Mouse (Mus musculus) stomach, embryonic 15.5 days (tissue): ENCODE measurements at regions not wholly inside any gene's neighbourhood (a gene's known extent, or its start where the extent isn't known, plus 50 kb on each side); places are given as distances from the start of the nearest gene placed in this dataset.

ENCODE experiments used
- ATAC-seq: fragments of 200-750 bp; cut with Nextera tagmentation; 2 replicates; pipeline ENCODE4 v1.8.0; 2017; ENCODE audit warnings: low read depth, moderate number of reproducible peaks, moderate TSS enrichment; ENCODE audit not compliant: insufficient read depth, low FRiP score
- H3K27ac ChIP-seq: fragments of 300-500 bp; sonication (generic); 2 replicates; pipeline ENCODE4 v1.5.1; 2015; ENCODE audit warnings: mild to moderate bottlenecking, inconsistent platforms
- H3K27me3 ChIP-seq: fragments of 300-500 bp; sonication (generic); replicated peaks from 2 replicates; pipeline ENCODE4 v1.6.1; 2015; ENCODE audit warnings: inconsistent platforms
- H3K36me3 ChIP-seq: fragments of 300-500 bp; sonication (generic); 2 replicates; pipeline ENCODE4 v1.6.1; 2015; ENCODE audit warnings: inconsistent platforms
- H3K4me1 ChIP-seq: fragments of 300-500 bp; sonication (generic); 2 replicates; pipeline ENCODE4 v1.6.1; 2015; ENCODE audit warnings: inconsistent platforms
- H3K4me2 ChIP-seq: fragments of 300-500 bp; sonication (generic); 2 replicates; pipeline ENCODE4 v1.6.1; 2015; ENCODE audit warnings: mild to moderate bottlenecking, inconsistent platforms
- H3K4me3 ChIP-seq: fragments of 300-500 bp; sonication (generic); replicated peaks from 2 replicates; pipeline ENCODE4 v1.5.1; 2015; ENCODE audit warnings: inconsistent platforms
- H3K9ac ChIP-seq: fragments of 300-500 bp; sonication (generic); 2 replicates; pipeline ENCODE4 v1.6.1; 2015; ENCODE audit warnings: inconsistent platforms
- H3K9me3 ChIP-seq: fragments of 300-500 bp; sonication (generic); 2 replicates; pipeline ENCODE4 v1.6.1; 2016; ENCODE audit warnings: inconsistent platforms
- WGBS: fragments of 180-500 bp; shearing (Covaris S2); methylation state at CpG from one replicate; pipeline ENCODE4 v1.1.7; 2015; 5-methylcytosine and 5-hydroxymethylcytosine counted together

- no peak overlapping the region for H3K9ac ChIP-seq
- ATAC-seq: no peak
- 65% methylated on average over 13 of the region's 13 CpGs for WGBS
These were observed 172.9 kb downstream of the Moxd1 start for GRCm38 (mm10) chr10:24395999-24396784.

GRCm38 (mm10) chr10:24397125-24397524 is 173.8 kb downstream of the Moxd1 start:
- H3K4me1 ChIP-seq: no peaks in the 10 kb centered on the region
- 74% methylated on average over 2 of the region's 2 CpGs for WGBS
- no peaks in the 10 kb centered on the region for H3K27me3 ChIP-seq
- H3K36me3 ChIP-seq: no peaks in the 10 kb centered on the region
- no peak overlapping the region; the same call in 1 of the 2 replicates for H3K27ac ChIP-seq
- H3K4me2 ChIP-seq: no peak overlapping the region
- ATAC-seq: no peak; the same call in 1 of the 2 replicates
- no peak overlapping the region for H3K9ac ChIP-seq
- no peak overlapping the region for H3K4me3 ChIP-seq
- H3K9me3 ChIP-seq: no peaks in the 10 kb centered on the region

More at GRCm38 (mm10) chr10:24395999-24396784, 172.9 kb downstream of the Moxd1 start:
- no peak overlapping the region for H3K4me2 ChIP-seq
- H3K27me3 ChIP-seq: no peaks in the 10 kb centered on the region
- H3K27ac ChIP-seq: no peak overlapping the region
- H3K36me3 ChIP-seq: no peaks in the 10 kb centered on the region
- H3K9me3 ChIP-seq: no peaks in the 10 kb centered on the region
- no peaks in the 10 kb centered on the region for H3K4me1 ChIP-seq
- H3K4me3 ChIP-seq: no peak overlapping the region

GRCm38 (mm10) chr10:24404851-24405250 is 181.5 kb downstream of the Moxd1 start:
- Histone ChIP-seq H3K27ac (no peak overlapping the region), H3K4me3 (no peak overlapping the region), H3K27me3 (no peaks in the 10 kb centered on the region), H3K4me1 (no peaks in the 10 kb centered on the region), H3K36me3 (no peaks in the 10 kb centered on the region), H3K9ac (no peak overlapping the region), H3K9me3 (no peaks in the 10 kb centered on the region), H3K4me2 (no peak overlapping the region)
- no peak for ATAC-seq
- 76% methylated on average over 4 of the region's 4 CpGs for WGBS

GRCm38 (mm10) chr10:24406953-24407352 is 183.6 kb downstream of the Moxd1 start:
- no peaks in the 10 kb centered on the region for H3K4me1 ChIP-seq
- H3K4me3 ChIP-seq: no peak overlapping the region
- no peaks in the 10 kb centered on the region for H3K36me3 ChIP-seq
- no peak overlapping the region for H3K27ac ChIP-seq
- no peak for ATAC-seq
- no peaks in the 10 kb centered on the region for H3K27me3 ChIP-seq
- H3K9ac ChIP-seq: no peak overlapping the region
- no peaks in the 10 kb centered on the region for H3K9me3 ChIP-seq
- H3K4me2 ChIP-seq: no peak overlapping the region
- WGBS: 75% methylated on average over 3 of the region's 3 CpGs

GRCm38 (mm10) chr10:24407411-24408227 is 184.3 kb downstream of the Moxd1 start:
- no peak overlapping the region for H3K4me3 ChIP-seq
- H3K4me1 ChIP-seq: no peaks in the 10 kb centered on the region
- no peaks in the 10 kb centered on the region for H3K9me3 ChIP-seq
- H3K27me3 ChIP-seq: no peaks in the 10 kb centered on the region
- 64% methylated on average over 6 of the region's 6 CpGs for WGBS
- ATAC-seq: no peak
- no peak overlapping the region for H3K9ac ChIP-seq
- H3K4me2 ChIP-seq: no peak overlapping the region
- no peaks in the 10 kb centered on the region for H3K36me3 ChIP-seq
- H3K27ac ChIP-seq: no peak overlapping the region

- H3K27ac ChIP-seq: no peak overlapping the region
- H3K27me3 ChIP-seq: no peaks in the 10 kb centered on the region
- ATAC-seq: no peak
- no peak overlapping the region for H3K9ac ChIP-seq
- no peaks in the 10 kb centered on the region for H3K4me1 ChIP-seq
- no peak overlapping the region for H3K4me2 ChIP-seq
- H3K4me3 ChIP-seq: no peak overlapping the region
- no peaks in the 10 kb centered on the region for H3K9me3 ChIP-seq
- 21% methylated on average over 1 of the region's 1 CpGs for WGBS
- no peaks in the 10 kb centered on the region for H3K36me3 ChIP-seq
These were observed 185.3 kb upstream of the Ccn2 start for GRCm38 (mm10) chr10:24409976-24410375.

- 81% methylated on average over 4 of the region's 4 CpGs for WGBS
- Histone ChIP-seq H3K27me3 (no peaks in the 10 kb centered on the region), H3K27ac (no peak overlapping the region), H3K36me3 (no peaks in the 10 kb centered on the region), H3K9me3 (no peaks in the 10 kb centered on the region), H3K4me3 (no peak overlapping the region), H3K4me1 (no peaks in the 10 kb centered on the region), H3K9ac (no peak overlapping the region), H3K4me2 (no peak overlapping the region)
- ATAC-seq: no peak
These were observed 184.4 kb upstream of the Ccn2 start for GRCm38 (mm10) chr10:24410885-24411284.

- Histone ChIP-seq H3K9me3 (no peaks in the 10 kb centered on the region), H3K36me3 (no peaks in the 10 kb centered on the region), H3K27ac (no peak overlapping the region), H3K4me3 (no peak overlapping the region), H3K4me2 (no peak overlapping the region), H3K27me3 (no peaks in the 10 kb centered on the region), H3K4me1 (no peaks in the 10 kb centered on the region), H3K9ac (no peak overlapping the region)
- 60% methylated on average over 4 of the region's 4 CpGs for WGBS
- no peak for ATAC-seq
These were observed 172.6 kb upstream of the Ccn2 start for GRCm38 (mm10) chr10:24422498-24423160.

GRCm38 (mm10) chr10:24433737-24434367 is 161.4 kb upstream of the Ccn2 start:
- Histone ChIP-seq H3K4me2 (no peak overlapping the region), H3K36me3 (no peaks in the 10 kb centered on the region), H3K9ac (no peak overlapping the region), H3K9me3 (no peaks in the 10 kb centered on the region), H3K27ac (no peak overlapping the region), H3K27me3 (no peaks in the 10 kb centered on the region), H3K4me1 (no peaks in the 10 kb centered on the region), H3K4me3 (no peak overlapping the region)
- ATAC-seq: no peak

GRCm38 (mm10) chr10:24437177-24437576 is 158.1 kb upstream of the Ccn2 start:
- H3K27ac ChIP-seq: no peak overlapping the region
- no peaks in the 10 kb centered on the region for H3K4me1 ChIP-seq
- no peaks in the 10 kb centered on the region for H3K36me3 ChIP-seq
- no peak overlapping the region for H3K4me2 ChIP-seq
- H3K9ac ChIP-seq: no peak overlapping the region
- 62% methylated on average over 2 of the region's 2 CpGs for WGBS
- H3K27me3 ChIP-seq: no peaks in the 10 kb centered on the region
- no peaks in the 10 kb centered on the region for H3K9me3 ChIP-seq
- H3K4me3 ChIP-seq: no peak overlapping the region
- no peak for ATAC-seq

- H3K4me3 ChIP-seq: no peak overlapping the region
- 37% methylated on average over 1 of the region's 1 CpGs for WGBS
- ATAC-seq: no peak
- H3K27ac ChIP-seq: no peak overlapping the region
- H3K36me3 ChIP-seq: no peaks in the 10 kb centered on the region
- H3K9ac ChIP-seq: no peak overlapping the region
- H3K4me1 ChIP-seq: peaks cover 13% of the 10 kb centered on the region
- H3K4me2 ChIP-seq: no peak overlapping the region
- H3K9me3 ChIP-seq: no peaks in the 10 kb centered on the region
- H3K27me3 ChIP-seq: no peaks in the 10 kb centered on the region
These were observed 150.7 kb upstream of the Ccn2 start for GRCm38 (mm10) chr10:24444572-24444971.
